Mouse (Mus musculus): ENCODE results near the gene Ifi206. TPM values are rescaled to one million over a fixed set of nuclear protein-coding genes. Genes with fewer than 3 reads are reported as not detected.

Ifi206 gene
- polyA plus RNA-seq (2012; rRNA removed), result 0.06 and 0.08 TPM in 2 replicates

GRCm38 (mm10) chr1:173490812-173491480 lies at the start of gene Ifi206:
Ifi206 (minus strand) TSS chr1:173491041.

GRCm38 (mm10) chr1:173535791-173536190 lies 45.0 kb upstream of the Ifi206 start, which contains the start of gene Ifi214:
Ifi214 (minus strand) TSS chr1:173535957.

Other genes with a start within 250 kb of the Ifi206 start
- gene Olfr418, start 225.0 kb downstream of the Ifi206 start, polyA plus RNA-seq (2012; rRNA removed), result not detected in 2 replicates
- not detected in 2 replicates for gene Mptx2, start 213.3 kb downstream of the Ifi206 start, polyA plus RNA-seq (2012; rRNA removed)
- 6.8 and 9.9 TPM in 2 replicates for gene Ackr1, start 157.3 kb downstream of the Ifi206 start, polyA plus RNA-seq (2012; rRNA removed)
- gene Aim2, start 140.2 kb downstream of the Ifi206 start, polyA plus RNA-seq (2012; rRNA removed), result 0.11 and 0.22 TPM in 2 replicates
- 6.6 and 10.1 TPM in 2 replicates for gene Cadm3, start 123.3 kb downstream of the Ifi206 start, polyA plus RNA-seq (2012; rRNA removed)
- 0.02 TPM in 1 of 2 replicates, not detected in the other for gene Ifi214, start 44.9 kb upstream of the Ifi206 start, polyA plus RNA-seq (2012; rRNA removed)
- 0.03 TPM in 2 replicates for gene Ifi213, start 108.2 kb upstream of the Ifi206 start, polyA plus RNA-seq (2012; rRNA removed)
- not detected in 2 replicates for gene Ifi209, start 139.9 kb upstream of the Ifi206 start, polyA plus RNA-seq (2012; rRNA removed)
- 0.14 and 0.17 TPM in 2 replicates for gene Ifi208, start 182.6 kb upstream of the Ifi206 start, polyA plus RNA-seq (2012; rRNA removed)

Data from stomach, adult 2 months (tissue).